Mouse (Mus musculus) embryonic stem cell, embryonic (primary cell): Measurements from ENCODE around the gene Lipe.

Source experiments
- CTCF ChIA-PET, 4 experiments: fragments of 300-600 bp in 2 of 4; fragments of 350-600 bp in 2 of 4; sonication (Branson Sonifier 250); formaldehyde crosslinking; loops; one replicate each; lab custom pipeline; 2022; ENCODE audit warnings: inconsistent platforms in 2 of 4; lab: Charles Lee
- POLR2A ChIA-PET, 4 experiments: fragments of 300-600 bp in 2 of 4; fragments of 350-600 bp in 2 of 4; sonication (Branson Sonifier 250); formaldehyde crosslinking; loops; one replicate each; lab custom pipeline; 2022; ENCODE audit warnings: antibody characterized with exemption in 4 of 4, inconsistent platforms in 1 of 4; lab: Charles Lee

Lipe gene

DNA sequence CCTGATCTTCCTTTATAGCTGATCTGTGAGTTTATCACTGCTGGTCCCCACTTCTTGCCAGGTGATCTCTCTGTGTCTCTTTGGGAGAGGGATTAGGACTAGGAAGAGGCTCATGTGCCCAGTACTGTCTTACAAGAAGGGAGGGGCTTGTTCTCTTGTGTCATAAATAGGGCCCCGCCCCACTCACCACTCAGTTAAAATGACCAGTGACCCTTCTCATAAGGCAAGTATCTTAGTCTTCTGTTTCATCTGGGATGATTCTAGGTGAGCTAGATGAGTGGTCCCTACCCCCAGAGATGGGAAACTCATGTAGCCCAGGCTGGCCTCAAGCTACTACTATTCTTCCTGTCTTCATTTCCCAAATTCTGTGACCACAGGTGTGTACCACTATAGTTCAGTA lies at the start of gene Lipe:
Lipe (minus strand) TSS at position 101 of the 400 bp plus-strand sequence.
- ChIA-PET CTCF (interaction anchor here in 2 of 4 experiments (0.6 to 1.0 kb wide), 3 partner anchors 11 to 207 kb away, joined by 3 to 4 read pairs (median 3); no protein-coding TSS in a partner anchor), POLR2A (interaction anchor here in 3 of 4 experiments (0.6 to 1.7 kb wide), 5 partner anchors 24 to 552 kb away, joined by 3 to 5 read pairs (median 3); no protein-coding TSS in a partner anchor)

DNA sequence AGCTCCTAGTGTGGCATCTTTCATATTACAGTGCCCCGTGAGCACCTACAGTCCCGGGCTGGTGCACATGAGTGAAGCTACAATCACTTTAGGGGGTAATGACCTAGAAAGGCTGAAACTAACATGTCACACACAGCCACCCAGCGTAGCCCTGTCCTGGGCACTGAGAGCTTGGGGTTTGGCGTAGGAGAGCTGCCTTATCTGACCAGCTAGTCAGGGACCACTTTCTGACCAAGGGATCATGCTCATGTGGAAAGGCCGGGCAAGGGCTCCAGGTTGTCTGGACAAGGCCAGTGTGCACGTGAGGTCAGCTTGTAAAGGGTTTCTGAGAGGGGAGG lies 42.3 kb upstream of the Lipe start:
- ChIA-PET POLR2A (interaction anchor here in 3 of 4 experiments (0.7 to 1.7 kb wide), 8 partner anchors 9 to 1020 kb away, joined by 3 to 7 read pairs (median 3); no protein-coding TSS in a partner anchor), CTCF (interaction anchor here in 1 of 4 experiments (1.0 kb wide), 1 partner anchor 12 kb away, joined by 3 read pairs; no protein-coding TSS in a partner anchor)

DNA sequence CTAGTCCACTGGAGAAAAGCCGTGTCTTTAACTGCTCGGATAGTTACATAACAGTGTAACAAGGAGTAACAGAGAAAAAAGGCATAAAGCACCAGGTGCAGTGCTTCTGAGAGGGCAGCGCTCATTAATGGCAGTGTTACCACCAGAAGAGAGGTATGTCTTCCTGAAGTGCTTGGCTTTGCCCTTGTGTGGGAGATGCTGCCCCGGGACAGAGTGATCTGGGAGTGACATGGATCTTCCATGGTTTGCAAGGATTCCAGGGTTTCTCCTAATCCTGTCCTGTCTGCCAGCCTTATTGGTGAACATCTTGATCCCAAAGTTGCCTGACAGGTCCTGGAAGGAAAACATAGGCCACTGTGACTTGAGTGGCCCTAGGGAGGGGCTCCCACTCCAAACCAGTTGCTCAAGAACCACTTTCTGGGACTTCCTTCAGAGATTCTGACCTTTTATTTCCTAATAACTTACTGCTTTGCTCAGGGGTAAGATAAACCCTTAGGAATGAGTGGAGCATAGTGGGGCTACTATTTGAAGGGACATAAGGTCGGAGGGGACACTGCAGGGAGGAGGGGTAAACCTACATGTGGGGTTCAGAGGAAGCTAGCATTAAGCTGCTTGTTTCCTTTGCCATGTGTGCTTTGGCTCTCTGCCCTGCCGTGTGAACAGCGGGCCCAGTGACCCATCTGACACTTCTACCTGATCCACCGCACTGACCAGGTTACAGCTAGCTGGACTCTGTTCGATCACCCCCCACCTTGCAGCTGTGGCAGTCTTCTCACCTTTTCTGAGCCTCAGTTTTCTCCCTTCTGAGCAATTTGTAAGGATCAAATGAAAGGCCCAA lies 41.7 kb upstream of the Lipe start:
- POLR2A ChIA-PET, result interaction anchor here in 3 of 4 experiments (0.7 to 1.7 kb wide), 9 partner anchors 9 to 1019 kb away, joined by 3 to 7 read pairs (median 3); no protein-coding TSS in a partner anchor
- CTCF ChIA-PET, result interaction anchor here in 1 of 4 experiments (1.0 kb wide), 1 partner anchor 11 kb away, joined by 3 read pairs; no protein-coding TSS in a partner anchor

DNA sequence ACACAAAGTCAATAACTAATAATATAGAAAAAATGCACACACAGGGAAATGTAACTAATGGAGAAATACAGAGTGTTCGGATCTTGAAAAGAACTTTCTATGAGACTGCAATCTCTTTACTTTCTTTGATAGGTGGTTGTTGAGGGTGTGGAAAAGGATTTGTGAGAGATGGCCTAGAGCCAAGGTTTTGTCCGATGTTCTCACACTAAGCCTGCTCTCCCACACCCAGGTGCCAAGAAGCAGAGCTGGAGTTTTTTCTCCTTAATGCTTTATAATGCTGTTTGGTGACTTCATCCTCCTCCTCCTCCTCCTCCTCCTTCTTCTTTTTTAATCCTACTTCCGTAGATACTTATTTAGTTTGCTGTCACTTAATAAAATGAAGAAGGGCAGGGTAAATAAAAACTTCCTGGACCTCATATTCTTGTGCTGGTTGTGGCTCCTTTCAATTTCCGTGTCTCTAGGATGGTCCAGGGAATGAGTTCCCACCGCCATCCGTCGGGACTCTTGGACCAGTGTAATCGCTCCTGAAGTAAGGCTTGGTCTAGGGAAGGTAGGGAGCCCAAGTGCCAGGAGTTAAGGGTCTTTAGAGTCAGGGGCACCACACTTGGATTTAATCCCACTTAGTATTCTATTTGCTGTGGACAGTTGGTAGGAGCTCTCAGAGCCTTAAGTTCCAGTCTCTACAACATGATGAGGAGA lies 40.8 kb upstream of the Lipe start:
- ChIA-PET CTCF (no interaction called here), POLR2A (interaction anchor here in 2 of 4 experiments (0.6 to 1.2 kb wide), 3 partner anchors 16 to 178 kb away, joined by 3 to 6 read pairs (median 5); no protein-coding TSS in a partner anchor)

DNA sequence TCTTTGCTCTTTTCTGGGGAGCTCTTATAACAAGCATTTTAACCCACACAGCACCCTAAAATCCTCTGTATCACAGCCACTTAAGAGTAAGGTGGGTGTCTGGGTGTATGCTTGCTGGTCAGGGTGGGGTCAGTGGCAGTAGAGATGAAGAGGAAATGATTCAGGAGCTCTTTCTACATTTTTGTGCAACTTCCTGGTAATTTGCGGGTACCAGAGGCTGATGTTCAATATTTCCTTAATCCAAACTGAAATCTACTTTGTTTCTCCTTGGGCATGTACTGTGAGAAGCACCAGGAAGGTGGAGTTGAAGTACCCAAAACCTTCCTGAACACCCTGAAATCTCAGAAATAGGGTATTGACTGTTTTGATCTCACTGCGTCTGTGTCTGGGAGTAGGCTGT lies 38.2 kb upstream of the Lipe start:
- POLR2A ChIA-PET, result interaction anchor here in 3 of 4 experiments (0.6 to 2.0 kb wide), 7 partner anchors 10 to 248 kb away, joined by 3 to 8 read pairs (median 4); no protein-coding TSS in a partner anchor
- CTCF ChIA-PET, result interaction anchor here in 2 of 4 experiments (0.6 to 1.6 kb wide), 3 partner anchors 12 to 43 kb away, joined by 3 to 5 read pairs (median 4); no protein-coding TSS in a partner anchor

DNA sequence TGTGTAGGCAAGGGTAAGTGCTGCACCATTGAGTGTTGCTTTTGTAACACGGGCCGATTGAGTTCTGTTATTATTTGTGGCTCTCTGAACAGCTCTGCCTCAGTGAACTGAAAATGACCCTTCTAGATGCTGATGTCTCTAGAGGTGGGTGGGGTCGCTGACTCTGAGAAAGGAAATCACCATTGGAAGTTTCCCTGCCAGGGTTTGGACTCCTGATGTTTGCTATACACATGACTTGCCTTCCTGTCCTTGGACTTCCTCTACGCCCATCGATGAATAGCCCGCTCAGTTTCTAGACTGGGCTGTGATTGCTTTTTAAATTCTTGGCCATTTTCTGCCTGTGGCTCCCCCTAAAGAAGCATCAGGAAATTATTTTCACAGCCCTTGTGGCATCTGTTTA lies 37.7 kb upstream of the Lipe start:
- ChIA-PET CTCF (interaction anchor here in 2 of 4 experiments (0.6 to 1.6 kb wide), 3 partner anchors 11 to 43 kb away, joined by 3 to 5 read pairs (median 4); no protein-coding TSS in a partner anchor), POLR2A (interaction anchor here in 3 of 4 experiments (1.0 to 2.0 kb wide), 9 partner anchors 10 to 165 kb away, joined by 3 to 8 read pairs (median 4); partner anchors contain the start of gene Ceacam1 (in 1 of the 3))

DNA sequence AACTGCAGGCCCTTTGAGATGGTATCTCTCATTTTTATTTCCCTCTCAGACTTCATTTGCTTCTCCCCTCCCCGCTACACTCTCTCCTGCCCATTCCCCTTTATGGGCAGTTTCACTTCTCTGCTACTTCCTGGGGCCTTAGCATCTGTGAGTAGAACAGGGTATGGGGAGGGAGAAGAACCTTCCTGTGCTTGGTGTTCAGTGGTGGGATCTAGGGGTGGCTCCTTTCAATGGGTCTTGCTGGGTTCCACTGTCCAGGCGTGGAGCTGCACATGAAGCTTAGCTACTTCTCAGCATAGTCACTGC lies 37.0 kb upstream of the Lipe start:
- ChIA-PET POLR2A (interaction anchor here in 3 of 4 experiments (1.0 to 2.0 kb wide), 7 partner anchors 12 to 166 kb away, joined by 3 to 8 read pairs (median 4); partner anchors contain the start of gene Ceacam1 (in 1 of the 3)), CTCF (interaction anchor here in 1 of 4 experiments (1.6 kb wide), 1 partner anchor 10 kb away, joined by 5 read pairs; no protein-coding TSS in a partner anchor)

DNA sequence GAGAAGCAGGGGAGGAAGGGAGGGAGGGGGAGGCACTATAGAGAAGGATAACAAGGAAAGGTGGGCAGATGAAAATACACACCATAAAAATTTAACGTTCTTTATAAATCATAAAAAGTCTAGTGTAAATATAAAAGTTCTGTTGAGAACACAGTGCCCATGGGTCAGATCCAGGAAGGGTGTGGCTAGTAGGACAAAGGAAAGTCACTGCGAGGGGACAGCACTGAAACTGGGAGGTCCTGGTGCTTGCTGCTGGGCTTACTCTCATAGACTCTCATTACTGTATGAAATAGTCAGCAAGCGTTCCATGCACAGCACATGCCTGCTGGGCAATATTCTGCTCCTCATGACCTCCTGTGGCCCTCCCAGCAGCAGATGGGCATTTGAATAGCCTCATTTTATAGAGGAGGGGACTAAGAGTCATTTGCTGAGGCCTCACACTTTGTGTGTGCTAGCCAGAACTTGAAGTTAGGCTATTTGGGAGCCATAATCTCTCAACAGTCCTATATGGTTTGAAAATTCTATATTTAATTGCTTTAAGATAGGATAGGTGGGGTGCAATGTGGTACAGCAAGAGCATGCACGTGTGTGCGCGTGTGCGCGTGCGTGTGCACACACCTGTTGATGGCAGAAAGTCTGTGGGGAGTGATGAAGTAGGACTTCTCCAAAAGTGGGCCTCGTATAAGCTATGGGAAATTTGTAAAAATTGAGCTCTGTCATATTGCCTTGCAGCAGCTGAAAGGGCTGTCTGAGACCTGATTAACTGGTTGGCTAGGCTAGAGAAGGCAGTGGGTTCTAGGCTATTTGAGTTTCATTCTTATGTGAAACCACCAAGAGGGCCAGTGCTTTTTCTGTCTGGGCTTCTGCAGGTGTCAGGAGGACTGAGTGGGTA lies 36.4 kb upstream of the Lipe start:
- ChIA-PET POLR2A (interaction anchor here in 3 of 4 experiments (0.6 to 2.0 kb wide), 11 partner anchors 13 to 321 kb away, joined by 3 to 8 read pairs (median 4); partner anchors contain the start of genes B9d2 (in 1 of the 3) and Ceacam1 (in 1 of the 3)), CTCF (interaction anchor here in 1 of 4 experiments (1.6 to 2.8 kb wide), 3 partner anchors 10 to 45 kb away, joined by 5 to 12 read pairs (median 10); no protein-coding TSS in a partner anchor)

DNA sequence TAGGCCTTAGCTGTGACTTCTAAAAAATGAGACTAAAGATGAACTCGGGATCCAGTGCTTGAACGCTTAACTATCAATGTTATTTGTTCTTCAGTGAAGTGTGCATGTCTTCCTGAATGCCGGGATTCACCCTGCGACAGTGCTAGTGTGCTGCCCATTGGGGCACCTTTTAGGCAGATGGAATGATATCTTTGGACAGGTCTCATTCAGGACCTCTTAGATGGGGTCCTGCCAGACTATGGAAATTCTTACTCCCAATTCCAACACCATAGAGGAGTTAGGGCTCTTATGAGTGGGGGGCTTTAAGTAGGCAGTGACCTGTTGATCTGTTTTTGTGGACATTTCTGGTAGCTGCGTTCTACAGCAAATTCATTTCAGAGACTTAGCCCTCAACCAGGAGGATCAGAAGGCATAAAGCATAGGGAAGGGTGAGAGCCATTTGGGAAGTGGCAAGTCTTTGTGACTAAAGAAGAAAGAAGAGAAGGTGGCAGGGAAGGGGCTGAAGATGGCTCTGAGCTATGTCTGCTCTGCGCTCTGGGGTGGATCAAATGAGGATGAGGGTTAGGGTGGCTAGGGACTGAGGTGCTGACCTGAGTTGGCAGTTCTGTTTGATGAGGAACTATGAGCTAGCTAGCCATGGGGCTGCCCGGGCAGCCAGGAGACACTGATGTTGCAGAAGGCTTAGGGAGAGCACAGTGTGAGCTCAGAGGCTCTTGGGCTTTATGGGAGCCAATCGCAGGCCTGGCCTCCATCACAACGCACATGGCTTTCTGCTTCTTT lies 35.5 kb upstream of the Lipe start:
- POLR2A ChIA-PET, result interaction anchor here (0.5 to 2.6 kb wide), 36 partner anchors 8 to 1478 kb away, joined by 3 to 12 read pairs (median 4); partner anchors contain the start of genes B9d2 (in 2 of the 4), Ceacam1 (in 1 of the 4), Cic (in 1 of the 4) and Erich4 (in 1 of the 4)
- CTCF ChIA-PET, result interaction anchor here (0.5 to 2.8 kb wide), 11 partner anchors 9 to 266 kb away, joined by 3 to 12 read pairs (median 4); partner anchors contain the start of gene Ceacam1 (in 1 of the 4)

DNA sequence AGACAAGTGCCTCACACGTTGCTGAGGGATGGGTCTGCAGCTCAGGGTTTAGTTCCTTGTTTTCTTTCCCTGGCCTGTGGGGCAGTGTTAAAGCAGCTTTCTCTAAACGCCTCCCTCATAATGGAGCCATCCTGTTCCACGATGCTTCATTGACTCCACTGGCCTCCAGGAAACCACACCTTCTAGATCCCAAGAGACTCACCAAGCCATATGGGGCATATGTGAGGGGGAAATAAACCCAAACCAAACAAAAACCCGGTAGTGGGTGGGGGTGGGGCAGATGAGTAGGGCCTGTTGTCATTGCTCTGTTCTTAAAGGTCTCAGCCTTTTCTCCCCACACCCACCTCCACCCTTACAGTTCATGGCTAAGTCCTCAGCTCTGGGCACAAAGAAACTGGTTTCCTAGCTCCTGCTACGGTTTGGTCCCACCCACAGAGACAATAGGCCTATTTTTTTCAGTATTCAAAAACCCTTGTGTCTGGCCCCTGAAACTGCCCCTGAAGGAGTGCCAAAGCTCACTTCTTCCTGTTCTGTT lies 34.6 kb upstream of the Lipe start:
- CTCF ChIA-PET, result interaction anchor here (0.6 to 2.8 kb wide), 14 partner anchors 8 to 1157 kb away, joined by 3 to 12 read pairs (median 3); partner anchors contain the start of gene Ceacam1 (in 1 of the 4)
- POLR2A ChIA-PET, result interaction anchor here (0.5 to 2.7 kb wide), 45 partner anchors 8 to 1763 kb away, joined by 3 to 12 read pairs (median 4); partner anchors contain the start of genes B9d2 (in 2 of the 4), BC024978 (in 1 of the 4), Ceacam1 (in 1 of the 4) and Cic (in 1 of the 4)

DNA sequence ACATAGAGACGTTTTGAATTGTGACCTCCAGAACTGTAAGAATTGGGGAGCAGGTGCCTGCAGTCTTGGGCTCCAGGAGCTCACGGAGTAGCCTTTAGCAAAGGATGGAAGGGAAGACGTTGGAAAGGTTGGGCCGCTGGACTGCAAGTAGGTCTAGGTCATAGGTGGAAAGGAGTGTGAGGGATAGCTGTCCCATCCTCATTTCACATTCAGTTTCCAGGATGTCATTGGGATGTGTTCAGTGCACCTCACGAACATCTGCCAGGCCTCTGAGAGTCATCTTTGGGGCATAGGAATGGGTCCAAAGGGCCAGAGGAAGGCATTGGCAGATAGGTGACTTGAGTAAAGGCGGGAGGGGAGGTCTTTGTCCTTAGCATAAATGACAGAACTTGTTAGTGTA lies 33.9 kb upstream of the Lipe start:
- ChIA-PET CTCF (interaction anchor here in 3 of 4 experiments (0.6 to 2.8 kb wide), 6 partner anchors 7 to 69 kb away, joined by 3 to 12 read pairs (median 8); no protein-coding TSS in a partner anchor), POLR2A (interaction anchor here in 3 of 4 experiments (0.7 to 2.7 kb wide), 21 partner anchors 9 to 528 kb away, joined by 3 to 12 read pairs (median 5); partner anchors contain the start of genes B9d2 (in 1 of the 3), Ceacam1 (in 1 of the 3) and Erich4 (in 1 of the 3))

DNA sequence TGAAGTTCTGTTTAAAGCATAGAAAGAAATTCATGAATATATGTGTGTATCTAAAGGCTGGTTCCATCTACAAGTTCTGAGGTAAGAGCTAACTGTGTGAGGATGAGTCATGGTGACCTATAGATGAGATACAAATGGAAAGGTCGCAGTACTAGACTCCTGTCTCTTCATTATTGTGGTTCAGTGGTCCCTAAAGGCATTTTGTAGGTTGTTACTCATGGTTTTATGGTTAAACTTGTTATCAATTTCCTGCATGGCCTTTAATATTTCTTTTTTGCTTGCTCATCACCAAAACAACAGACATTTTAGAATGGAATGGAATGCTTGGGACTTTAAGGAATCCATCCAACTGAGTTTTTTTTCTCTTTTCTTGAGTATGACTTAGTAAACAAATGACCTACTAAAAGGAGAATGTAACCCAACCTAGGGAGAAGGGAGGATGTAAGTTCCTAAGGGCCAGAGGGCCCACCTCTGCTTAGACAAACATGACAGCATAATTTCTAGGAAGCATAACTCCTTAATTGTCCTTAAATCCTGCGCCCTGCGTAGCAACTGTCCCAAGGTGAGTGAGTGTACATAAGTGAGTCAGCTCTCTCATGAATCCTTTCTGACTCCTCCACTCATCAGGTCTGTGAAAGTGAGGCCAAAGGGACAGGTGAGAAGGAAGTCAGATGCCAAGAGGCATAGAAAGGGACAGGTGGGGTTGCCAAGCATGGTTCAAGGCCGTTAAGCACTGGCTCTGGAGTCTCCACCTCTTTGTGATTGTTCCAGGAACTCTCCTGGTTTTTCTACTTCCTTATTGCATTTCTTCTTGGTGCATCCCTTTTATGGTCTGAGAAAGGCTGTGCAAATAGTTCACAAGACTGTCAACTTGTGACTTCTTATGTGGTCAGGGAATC lies 31.6 kb upstream of the Lipe start:
- POLR2A ChIA-PET, result interaction anchor here in 2 of 4 experiments (0.7 to 2.7 kb wide), 8 partner anchors 10 to 421 kb away, joined by 3 to 7 read pairs (median 4); partner anchors contain the start of gene Ceacam1 (in 1 of the 2)
- CTCF ChIA-PET, result interaction anchor here in 1 of 4 experiments (1.0 to 1.3 kb wide), 3 partner anchors 11 to 27 kb away, joined by 3 to 4 read pairs (median 4); no protein-coding TSS in a partner anchor

DNA sequence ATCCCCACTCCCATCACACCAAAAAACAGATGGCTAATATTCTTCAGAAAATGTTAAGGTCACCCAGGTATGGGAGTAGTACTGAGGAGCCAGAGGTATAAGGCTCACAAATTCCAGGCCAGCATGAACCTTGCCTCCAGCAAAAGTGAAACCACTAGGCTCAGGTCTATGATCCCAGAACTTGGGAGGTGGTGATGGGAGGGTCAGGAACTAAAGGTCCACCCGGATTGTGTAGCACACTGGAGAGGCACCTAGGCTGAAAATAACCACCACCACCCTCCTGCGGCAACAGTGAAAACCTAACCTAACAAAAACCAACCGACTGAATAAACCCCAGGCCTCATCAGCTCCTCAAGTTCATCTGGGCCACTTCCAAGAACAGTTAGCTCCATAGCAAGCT lies 29.8 kb upstream of the Lipe start:
- CTCF ChIA-PET, result interaction anchor here in 1 of 4 experiments (1.1 kb wide), 1 partner anchor 12 kb away, joined by 3 read pairs; no protein-coding TSS in a partner anchor
- POLR2A ChIA-PET, result interaction anchor here in 1 of 4 experiments (0.6 to 1.2 kb wide), 3 partner anchors 12 to 324 kb away, joined by 3 to 5 read pairs (median 3); partner anchors contain the start of gene Ceacam1

DNA sequence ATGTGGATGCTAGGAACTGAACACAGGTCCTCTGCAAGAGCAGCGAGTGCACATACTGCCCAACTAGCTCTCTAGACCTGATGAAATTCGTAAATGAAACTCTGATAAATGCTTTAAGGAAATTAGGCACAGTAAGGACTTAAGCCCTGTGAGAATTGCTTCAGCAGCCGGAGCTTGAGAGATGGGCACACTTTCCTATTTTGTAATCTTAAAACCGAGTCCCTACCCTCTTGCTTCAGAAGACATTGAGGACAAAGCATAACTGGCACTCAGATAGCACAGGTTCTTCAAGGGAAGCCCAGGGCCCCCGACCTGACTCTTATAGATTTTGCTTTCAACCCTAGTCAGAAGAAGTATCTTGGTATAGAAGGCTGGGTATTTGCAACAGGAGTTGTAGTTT lies 28.6 kb upstream of the Lipe start:
- ChIA-PET CTCF (interaction anchor here (0.6 to 3.0 kb wide), 12 partner anchors 18 to 1677 kb away, joined by 3 to 24 read pairs (median 4); partner anchors contain the start of gene Ceacam1 (in 2 of the 4)), POLR2A (interaction anchor here in 3 of 4 experiments (0.5 to 1.5 kb wide), 5 partner anchors 9 to 228 kb away, joined by 3 to 7 read pairs (median 3); no protein-coding TSS in a partner anchor)
